Mouse (Mus musculus) layer of hippocampus, postnatal 25 days (tissue): ENCODE measurements around the gene Nrg3. TPM values are rescaled to one million over a fixed set of nuclear protein-coding genes. Genes with fewer than 3 reads are reported as not detected.

ENCODE experiments used
- DNase-seq, 2 experiments: peaks; one replicate each; pipeline ENCODE4 v3.0.0; 2022; ENCODE audit warnings: mixed read lengths in 2 of 2, low spot score in 1 of 2; ENCODE audit errors: extremely low spot score in 1 of 2
- total RNA-seq, 2 experiments: library from RNA; stranded (reverse); gene quantifications; 2 replicates each; pipeline ENCODE4 v1.2.3; 2021

Nrg3 gene
- total RNA-seq, 2 experiments from 2014 or later, result 56.9 to 74.8 TPM

DNA sequence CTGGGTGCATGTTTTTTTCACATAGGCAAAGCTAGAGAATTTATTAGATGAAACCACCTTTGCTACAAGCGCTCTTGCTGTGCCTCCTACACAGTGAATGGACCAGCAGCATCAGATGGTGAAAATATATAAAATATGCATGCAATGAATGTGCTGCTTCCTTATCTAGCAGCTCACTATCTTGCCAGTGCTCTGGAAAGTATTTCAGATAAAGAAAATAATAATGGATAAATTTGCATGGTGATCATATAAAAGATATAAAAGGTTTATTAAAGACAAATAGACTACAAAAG lies 480.4 kb downstream of the Nrg3 start:
- DNase-seq, result no peak

DNA sequence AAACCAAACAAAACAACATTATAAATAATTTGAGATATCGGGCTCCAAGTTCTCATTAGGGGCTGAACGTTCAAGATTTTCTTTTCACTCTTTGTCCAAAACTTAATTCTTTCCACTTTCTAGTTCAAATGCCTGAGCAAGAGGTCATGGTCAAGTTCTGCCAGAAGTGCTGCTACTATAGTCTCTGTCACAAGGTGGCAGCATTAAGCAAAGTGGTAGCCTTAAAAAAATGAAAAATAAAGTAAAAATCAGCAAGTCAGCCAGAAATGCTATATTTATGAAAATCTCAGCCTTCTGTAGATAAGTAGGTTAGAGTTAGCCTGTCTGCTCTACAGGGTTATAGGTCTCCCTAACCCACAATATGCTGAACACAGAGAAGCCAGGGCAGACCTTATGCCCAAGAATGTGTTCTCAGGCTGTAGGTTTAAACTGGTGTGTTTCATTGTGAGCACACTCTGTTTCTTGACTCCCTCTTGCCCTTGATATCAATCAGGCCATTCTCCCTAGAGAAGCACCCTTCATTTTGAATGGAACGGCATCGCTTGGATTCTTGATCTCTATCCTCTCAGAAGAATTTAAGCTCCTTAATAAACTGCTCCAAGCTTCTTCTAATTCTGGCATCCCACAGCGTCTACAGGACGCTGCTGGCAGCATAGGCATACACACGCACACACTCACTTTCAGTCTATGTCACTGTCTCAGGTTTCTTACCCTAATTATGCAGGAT lies 480.9 kb downstream of the Nrg3 start:
- peak; percentile 20 to 33 for DNase-seq

DNA sequence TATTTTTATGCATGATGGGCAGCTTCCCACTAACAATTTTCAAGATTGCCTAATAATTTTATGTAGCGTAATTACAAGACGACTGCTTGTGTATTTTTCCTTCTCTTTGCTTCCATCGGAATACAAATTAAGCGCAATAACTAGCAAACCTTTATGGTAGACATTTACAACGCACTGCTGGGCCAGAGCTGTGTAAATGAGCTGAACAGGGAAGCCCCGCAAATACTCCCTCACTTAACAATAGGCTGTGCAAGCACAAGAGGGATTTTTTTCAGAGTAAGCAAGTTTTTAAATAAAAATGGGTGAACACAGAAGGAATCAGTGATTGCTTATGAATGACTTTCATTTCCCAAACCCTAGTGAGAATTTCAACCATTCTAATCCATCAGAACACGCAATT lies 513.5 kb downstream of the Nrg3 start:
- DNase-seq, result no peak

DNA sequence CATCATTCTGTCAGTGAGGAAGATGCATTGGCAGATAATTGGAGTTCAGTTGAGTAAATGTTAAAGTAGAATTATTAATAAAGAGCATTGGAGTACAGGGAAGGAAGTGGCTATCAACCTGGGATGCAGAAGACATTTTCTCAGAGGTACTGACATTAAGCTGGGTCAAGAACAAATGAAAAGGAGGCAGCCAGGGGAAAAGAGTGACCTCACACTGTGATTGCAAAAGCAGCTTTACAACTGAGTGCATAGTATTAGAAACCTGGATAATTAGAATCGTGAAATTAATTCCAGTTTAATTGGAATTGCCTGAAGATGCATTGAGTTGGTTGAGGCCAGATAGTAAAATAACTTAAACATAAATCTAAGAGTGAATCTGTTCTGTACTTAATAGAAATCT lies 535.4 kb downstream of the Nrg3 start:
- no peak for DNase-seq

DNA sequence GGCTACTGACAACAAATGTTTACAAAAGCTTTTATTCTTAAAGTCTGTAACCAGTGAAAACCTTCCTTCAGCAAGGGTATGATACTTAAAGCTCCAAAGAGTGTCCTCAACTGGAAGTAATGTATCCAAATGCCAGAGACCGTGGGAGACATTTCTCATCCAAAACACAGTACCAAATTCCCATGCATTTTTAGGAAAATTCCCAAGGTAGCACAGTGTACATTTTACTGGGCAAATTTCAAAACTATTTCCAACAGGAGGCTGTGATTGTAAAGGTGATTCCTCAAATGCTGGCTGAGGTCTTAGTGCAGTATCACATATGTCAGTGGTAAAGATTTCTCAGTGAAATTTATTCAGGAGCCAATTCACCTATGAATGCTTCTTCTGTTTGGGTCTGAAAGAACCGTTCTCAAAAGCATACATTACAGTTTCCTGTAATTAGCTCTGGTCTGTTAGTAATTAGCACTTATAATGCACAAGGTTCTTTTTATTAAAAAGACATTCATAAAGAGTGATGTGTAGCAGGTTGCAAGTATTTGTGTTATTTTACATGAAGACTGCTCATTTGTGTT lies 536.3 kb downstream of the Nrg3 start:
- no peak for DNase-seq

DNA sequence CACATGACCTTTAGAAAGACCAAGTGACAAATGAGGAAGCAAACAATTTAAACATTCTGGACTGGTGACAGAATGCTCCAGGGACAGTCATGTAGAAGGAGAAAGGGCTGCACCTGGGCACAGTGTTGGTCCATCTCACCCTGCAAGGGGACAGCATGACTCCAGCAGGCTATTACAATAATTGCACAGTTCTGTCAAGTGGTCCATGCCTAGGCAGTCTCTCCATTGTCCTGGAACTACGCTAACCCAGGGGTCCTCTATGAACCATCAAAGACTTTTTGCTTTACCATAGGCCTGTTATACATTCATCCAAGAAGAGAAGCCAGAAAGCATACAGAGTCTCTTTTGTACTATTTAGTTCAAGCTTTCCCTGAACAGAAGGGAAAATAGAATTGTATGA lies 549.2 kb downstream of the Nrg3 start:
- DNase-seq, result no peak

DNA sequence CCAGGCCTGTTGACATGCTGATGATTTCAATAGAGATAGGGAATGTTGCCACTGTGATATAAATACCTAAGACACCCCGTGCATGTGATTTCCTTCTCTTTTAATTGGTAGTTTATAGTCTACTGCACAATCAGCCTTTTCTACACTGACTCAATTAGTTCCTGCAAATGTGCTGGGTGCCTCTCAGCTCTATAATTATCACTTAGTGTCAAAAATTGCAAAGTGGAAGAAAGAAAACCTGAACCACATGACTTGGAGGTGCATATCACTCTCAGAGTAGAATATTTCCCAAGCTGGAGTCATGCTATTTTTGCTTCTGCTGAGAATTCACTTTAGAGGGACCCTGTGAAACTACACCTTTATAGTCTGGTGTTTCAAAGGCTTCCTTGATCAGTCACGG lies 552.1 kb downstream of the Nrg3 start:
- DNase-seq, result no peak

DNA sequence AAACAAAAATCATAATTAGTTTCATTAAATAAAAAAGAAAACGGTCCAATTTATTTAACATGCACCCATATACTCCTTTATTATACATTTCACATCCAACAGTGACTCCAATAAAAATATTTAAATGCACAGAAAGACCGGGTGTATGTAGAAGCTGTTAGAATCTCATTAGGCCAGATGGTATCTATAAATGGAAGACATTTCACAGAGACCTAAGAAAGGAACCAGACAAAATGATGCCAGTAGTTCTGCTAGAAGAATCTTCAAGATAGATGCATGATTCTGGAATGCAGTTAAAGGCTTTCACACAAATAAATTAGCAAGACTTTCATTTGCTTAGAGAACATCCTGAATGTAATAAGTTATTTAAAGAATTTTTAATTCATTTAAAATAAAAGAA lies 602.3 kb downstream of the Nrg3 start:
- DNase-seq, result no peak

DNA sequence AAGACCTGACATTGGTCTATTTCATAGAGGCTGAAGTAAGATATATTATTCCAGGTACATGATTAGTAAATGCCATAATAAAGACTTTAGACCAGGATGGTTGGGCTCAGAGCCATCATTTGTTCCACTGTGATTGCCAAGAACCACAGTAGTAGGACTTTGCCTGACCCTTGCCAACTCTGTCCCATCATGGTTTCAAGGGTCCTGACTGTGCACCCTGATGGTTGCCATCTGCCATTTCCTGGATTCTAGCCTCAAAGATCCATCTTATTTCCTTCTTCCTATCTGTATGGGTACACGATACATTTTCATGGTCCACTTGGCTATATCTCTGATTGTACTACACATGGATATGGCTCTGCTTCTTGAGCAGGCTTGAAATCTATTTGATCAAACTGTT lies 625.3 kb downstream of the Nrg3 start:
- no peak for DNase-seq

DNA sequence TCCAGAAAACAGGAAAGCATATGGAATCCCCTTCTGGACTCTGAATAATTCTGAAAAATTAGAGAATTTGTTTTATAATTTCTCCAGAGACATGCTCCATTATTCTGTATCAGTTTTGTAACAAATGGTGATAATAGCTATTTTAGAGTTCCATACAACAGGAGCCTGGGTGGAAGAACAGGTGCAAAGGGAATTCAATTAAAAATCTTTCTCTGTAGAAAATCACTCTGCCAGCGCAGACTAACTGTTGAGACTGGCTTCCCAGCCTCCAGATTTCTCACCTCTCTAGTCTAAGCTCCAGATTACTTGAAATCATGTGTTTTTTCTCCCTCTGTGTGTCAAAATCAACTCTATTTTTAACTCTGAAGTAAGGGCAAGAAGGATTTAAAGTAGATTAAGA lies 625.8 kb downstream of the Nrg3 start:
- DNase-seq, result no peak

DNA sequence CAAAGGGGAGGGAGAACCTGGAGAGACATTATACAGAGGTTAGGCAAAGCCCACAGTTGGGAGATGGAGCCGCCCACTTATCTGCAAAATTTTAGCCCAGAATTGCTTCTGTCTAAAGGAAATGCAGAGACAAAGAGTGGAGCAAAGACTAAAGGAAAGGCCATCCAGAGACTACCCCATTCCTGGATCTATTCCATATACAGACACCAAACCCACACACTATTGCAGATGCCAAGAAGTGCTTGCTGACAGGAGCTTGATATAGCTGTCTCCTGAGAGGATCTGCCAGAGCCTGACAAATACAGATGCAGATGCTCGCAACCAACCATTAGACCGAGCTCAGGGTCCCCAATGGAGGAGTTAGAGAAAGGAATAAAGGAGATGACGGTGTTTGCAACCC lies 637.9 kb downstream of the Nrg3 start:
- DNase-seq, result no peak

DNA sequence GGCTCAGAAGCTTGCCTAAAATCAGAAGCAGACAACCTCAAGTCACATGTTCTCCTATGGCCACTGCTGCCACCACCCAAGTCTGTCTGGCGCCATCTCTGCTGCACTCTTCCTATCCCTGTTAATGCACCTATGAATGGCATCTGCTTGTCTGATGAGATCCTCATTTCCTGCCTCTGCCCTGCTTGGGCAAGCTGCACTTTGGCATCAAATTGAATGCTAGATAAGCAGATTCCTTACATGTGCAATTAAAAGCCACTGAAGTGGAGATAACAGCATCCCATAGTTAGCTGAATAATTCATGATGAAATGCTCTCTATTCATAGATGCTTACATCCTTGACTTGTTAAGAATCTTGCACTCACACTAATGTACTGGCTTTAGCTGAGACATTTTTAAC lies 648.0 kb downstream of the Nrg3 start:
- no peak for DNase-seq

DNA sequence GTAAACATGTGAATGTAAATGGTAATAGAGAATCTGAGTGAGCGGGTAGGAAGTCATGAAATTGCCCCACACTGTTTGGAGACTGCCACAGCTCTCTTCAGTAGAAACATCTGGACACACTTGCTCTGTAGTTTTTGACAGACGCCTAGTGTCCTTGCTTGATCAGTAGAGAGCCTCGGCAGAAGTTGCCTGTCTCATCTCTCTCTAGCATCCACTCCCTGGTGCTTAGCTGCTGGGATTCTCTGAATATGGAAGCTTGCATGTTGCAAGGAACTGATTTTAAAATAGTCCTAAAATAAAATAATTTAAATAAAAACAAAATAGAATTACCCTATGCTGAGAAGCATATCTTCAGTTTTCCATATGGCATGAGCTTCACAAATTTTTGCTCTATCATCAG lies 675.9 kb downstream of the Nrg3 start:
- no peak for DNase-seq

DNA sequence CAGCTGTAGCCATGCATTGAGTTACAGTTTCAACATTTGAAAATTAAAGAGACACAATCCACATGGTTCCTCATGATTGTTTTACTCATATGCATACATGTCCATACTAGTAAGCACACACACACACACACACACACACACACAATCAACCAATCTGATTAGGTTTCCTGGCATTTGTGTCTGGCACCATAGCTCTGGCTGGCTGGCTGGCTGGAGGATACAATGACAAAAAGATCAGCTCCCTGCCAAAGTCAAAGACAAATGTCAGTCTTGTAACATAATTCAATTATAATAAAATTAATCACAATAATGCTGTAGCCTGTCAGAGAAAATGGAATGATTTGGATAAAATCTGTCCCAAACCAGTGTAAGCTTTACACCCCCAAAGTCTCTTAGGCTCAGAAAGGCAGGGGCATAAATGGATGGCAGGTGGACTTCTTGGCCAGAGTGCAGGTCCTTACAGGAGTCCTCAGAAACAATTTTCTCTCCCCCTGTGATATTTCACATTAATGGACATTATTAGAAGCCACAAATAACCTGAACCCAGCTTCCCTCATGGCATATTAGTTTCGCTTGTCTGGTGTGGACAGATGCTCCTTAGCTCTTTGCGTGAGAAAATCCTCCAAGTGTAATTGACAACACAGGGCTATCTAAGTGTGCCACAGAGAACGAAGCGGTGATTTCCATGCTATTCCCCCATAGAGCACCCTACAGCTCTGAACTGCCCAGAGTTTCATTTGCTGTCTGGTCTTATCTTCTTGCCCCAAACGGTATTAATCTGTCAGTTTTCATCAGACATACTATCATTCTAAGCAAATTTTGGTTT lies 697.4 kb downstream of the Nrg3 start:
- DNase-seq, result no peak

DNA sequence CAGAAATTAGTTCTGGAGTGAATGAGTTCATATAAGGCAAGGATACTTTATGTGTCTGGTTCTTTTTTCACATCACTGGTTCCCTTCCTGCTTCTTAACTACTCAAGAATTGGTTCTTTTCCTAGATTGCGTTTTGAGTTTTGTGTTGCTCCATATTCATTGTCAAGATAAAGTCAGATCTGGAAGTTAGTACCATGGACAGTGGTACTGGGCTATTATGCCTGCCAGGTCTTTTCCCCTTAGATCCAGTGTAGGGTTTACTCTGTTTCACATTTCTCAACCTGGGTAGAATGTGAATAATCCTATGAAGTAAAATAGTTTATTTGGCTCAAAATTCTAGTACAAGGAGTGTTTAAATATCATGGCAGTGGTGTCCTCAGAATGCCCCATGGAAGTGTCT lies 698.1 kb downstream of the Nrg3 start:
- DNase-seq, result no peak

DNA sequence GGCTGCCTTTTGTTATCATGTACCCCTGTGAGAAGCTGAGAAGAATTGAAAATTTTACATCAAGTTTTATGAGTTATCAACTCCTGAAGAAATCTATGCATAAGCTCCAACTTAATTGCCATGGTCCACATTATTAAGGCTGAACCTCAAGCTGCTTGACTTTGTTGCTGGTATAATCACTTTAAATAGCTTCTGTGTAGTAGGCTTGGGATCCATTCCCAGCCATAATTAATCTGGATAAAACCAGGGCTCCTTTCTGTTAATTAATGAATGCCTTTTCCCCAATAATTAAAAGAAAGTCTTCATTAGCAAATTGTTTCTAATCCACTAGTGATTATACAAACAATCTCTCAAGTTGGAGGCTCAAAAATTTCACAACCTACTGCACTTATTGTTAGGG lies 742.4 kb downstream of the Nrg3 start:
- no peak for DNase-seq

DNA sequence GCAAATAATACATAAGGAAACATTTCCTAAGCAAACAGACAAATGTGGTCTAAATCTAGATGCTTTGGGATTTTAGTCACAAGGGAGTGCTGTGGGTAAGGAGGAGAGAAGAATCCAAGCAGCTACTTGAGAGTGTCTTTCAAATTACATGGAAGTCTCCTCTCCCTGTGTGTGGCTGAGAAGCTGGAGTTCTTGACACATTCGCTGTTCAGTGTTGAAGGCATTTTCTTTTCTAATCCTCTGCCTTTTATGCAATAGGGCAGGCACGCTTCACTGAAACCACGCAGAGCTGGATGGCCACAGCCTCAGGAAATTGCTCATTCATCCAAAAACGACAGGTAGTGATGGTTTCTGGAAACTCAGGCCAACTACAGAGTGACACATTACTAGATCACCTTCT lies 769.0 kb downstream of the Nrg3 start:
- no peak for DNase-seq

DNA sequence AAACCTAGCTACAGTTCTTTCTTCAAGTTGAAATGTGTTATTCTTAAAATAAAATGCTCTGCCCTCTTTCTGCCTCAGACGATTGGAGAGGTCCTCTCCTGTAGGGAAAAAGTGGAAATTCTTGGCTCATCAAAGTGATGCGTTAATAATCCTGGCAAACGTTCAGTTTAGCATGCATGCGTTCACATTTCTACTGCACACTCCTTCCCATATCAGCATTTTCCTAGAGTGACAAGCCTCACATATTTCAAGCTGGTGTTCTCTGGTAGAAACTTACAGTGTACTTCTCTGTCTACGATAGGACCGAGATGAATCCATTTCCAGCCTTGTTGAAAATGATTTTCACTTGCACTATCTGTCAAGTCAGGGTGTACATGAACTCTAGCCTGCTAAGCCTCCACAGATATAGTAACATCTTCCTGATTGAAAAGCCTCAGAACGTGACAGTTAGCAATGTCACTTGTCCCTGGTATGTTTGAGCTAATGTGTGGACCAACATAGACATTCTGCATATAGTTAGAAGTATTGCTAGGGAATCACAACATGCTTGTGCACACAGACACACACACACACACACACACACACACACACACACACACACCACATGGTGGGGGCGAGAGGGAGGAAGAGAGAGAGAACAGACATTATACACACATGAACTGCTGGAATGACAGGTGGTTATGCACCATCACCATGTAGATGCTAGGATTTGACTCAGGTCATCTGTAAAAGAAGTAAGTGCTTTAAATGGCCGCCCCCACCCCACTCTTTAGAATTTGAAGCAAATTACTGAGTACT lies 770.1 kb downstream of the Nrg3 start:
- no peak for DNase-seq

DNA sequence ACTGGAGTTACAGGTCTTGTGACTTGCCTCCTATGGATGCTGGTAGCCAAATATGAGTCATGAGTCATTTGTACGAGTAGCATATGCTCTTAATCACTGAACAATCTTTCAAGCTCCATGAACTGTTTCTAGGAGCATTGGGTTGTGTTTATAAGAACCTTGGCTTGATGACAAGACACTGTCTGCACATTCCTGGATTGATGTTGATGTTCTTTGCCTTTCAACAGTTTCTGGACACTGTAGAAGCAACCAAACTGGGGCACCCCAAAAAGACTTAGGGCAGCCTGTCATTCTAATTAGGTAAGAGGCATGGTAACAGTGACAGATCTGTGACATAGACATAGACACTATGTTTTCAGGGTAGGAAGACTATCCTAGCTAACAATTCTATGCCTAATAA lies 771.5 kb downstream of the Nrg3 start:
- no peak for DNase-seq

DNA sequence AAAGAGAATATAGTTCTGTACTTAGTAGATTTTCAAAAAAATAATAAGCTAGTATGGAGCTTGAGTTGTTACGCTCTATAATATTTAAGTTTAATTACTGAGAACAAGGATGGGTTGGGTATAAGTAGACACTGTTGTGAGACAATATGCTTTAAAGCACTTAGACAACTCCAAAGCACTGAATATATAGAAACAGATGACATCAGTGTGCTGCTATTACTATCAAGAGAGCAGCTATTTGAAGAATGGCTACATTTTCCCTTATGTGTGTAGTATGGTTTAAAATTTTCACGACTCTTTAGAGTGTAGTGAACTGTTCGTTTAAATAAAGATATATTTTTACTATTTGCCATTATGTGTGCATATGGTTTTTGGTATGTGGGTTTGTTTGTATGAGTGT lies 771.9 kb downstream of the Nrg3 start:
- no peak for DNase-seq

DNA sequence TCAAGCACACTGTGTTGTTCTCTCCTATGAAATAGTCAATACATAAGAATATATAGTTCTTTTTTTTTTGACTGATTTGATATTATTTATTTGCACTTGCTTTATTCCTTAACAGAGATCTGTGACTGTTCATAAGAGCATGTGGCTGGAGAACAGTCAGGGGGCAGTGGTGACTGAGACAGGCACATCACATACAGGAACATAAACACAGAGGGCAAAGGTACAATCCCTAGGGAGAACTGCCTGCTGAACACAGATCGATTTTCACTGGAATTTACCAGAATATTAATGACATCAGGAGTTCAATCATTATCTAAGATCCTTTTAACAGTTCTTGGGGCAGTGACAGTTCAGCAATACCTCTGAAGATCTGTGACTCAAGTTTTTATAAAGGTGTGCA lies 812.9 kb downstream of the Nrg3 start:
- DNase-seq, result no peak
